Mouse (Mus musculus) liver, embryonic 12.5 days (tissue): ENCODE data around the gene Rhoj. TPM values are rescaled to one million over a fixed set of nuclear protein-coding genes. Genes with fewer than 3 reads are reported as not detected.

Source experiments
- ATAC-seq: fragments of 200-750 bp; cut with Nextera tagmentation; 2 replicates; pipeline ENCODE4 v1.8.0; 2017; ENCODE audit warnings: moderate number of reproducible peaks, mild to moderate bottlenecking, moderate library complexity
- H3K27ac ChIP-seq: fragments of 300-500 bp; sonication (generic); 2 replicates; pipeline ENCODE4 v1.5.1; 2016; ENCODE audit warnings: mild to moderate bottlenecking
- H3K27me3 ChIP-seq: fragments of 300-500 bp; sonication (generic); replicated peaks from 2 replicates; pipeline ENCODE4 v1.6.1; 2016; ENCODE audit warnings: mild to moderate bottlenecking, moderate library complexity
- H3K36me3 ChIP-seq: fragments of 300-500 bp; sonication (generic); 2 replicates; pipeline ENCODE4 v1.6.1; 2016; ENCODE audit warnings: mild to moderate bottlenecking, moderate library complexity
- H3K4me1 ChIP-seq: fragments of 300-500 bp; sonication (generic); 2 replicates; pipeline ENCODE4 v1.6.1; 2016
- H3K4me2 ChIP-seq: fragments of 300-500 bp; sonication (generic); 2 replicates; pipeline ENCODE4 v1.6.1; 2016; ENCODE audit warnings: mild to moderate bottlenecking, moderate library complexity
- H3K4me3 ChIP-seq: fragments of 300-500 bp; sonication (generic); 2 replicates; pipeline ENCODE4 v1.5.1; 2016; ENCODE audit warnings: mild to moderate bottlenecking, moderate library complexity
- H3K9ac ChIP-seq: fragments of 300-500 bp; sonication (generic); 2 replicates; pipeline ENCODE4 v1.6.1; 2016; ENCODE audit warnings: mild to moderate bottlenecking, moderate library complexity
- H3K9me3 ChIP-seq: fragments of 300-500 bp; sonication (generic); replicated peaks from 2 replicates; pipeline ENCODE4 v1.6.1; 2016; ENCODE audit warnings: mild to moderate bottlenecking, moderate library complexity
- WGBS: fragments of 180-500 bp; shearing (Covaris S2); methylation state at CpG from one replicate; pipeline ENCODE4 v1.1.7; 2016; ENCODE audit not compliant: insufficient replicate concordance; 5-methylcytosine and 5-hydroxymethylcytosine counted together
- polyA plus RNA-seq: library from polyadenylated mRNA; unstranded; fragments of >200 nt; fragmentation: Nextera tagmentation; extraction: Ambion mirVana; gene quantifications from 2 replicates; pipeline ENCODE4 v1.2.1, GENCODE M21; 2016

Rhoj gene
- polyA plus RNA-seq, 1 experiment from 2014 or later: 9.3 TPM

- no peak overlapping the region for H3K4me3 ChIP-seq
- H3K4me2 ChIP-seq: no peak overlapping the region
- no peaks in the 10 kb centered on the region for H3K9me3 ChIP-seq
- peaks cover 5% of the 10 kb centered on the region; the same call in 1 of the 2 replicates for H3K4me1 ChIP-seq
- peaks cover 40% of the 10 kb centered on the region for H3K36me3 ChIP-seq
- ATAC-seq: no peak
- H3K9ac ChIP-seq: no peak overlapping the region
- no peak overlapping the region for H3K27ac ChIP-seq
- H3K27me3 ChIP-seq: no peaks in the 10 kb centered on the region
- 77% methylated on average over 14 of the region's 14 CpGs for WGBS
Measured at GRCm38 (mm10) chr12:75450011-75450410, 141.9 kb downstream of the Rhoj start.

- no peak for ATAC-seq
- Histone ChIP-seq H3K27ac (no peak overlapping the region), H3K9ac (no peak overlapping the region), H3K27me3 (no peaks in the 10 kb centered on the region), H3K4me2 (no peak overlapping the region), H3K4me3 (no peak overlapping the region), H3K9me3 (no peaks in the 10 kb centered on the region), H3K36me3 (peaks cover 40% of the 10 kb centered on the region), H3K4me1 (peaks cover 5% of the 10 kb centered on the region; the same call in 1 of the 2 replicates)
- WGBS: 92% methylated on average over 8 of the region's 8 CpGs
Measured at GRCm38 (mm10) chr12:75450592-75450991, 142.5 kb downstream of the Rhoj start.

Other genes with a start within 250 kb of the Rhoj start
- not detected in 2 replicates for gene Kcnh5, start 131.0 kb upstream of the Rhoj start, polyA plus RNA-seq
- gene Gphb5, start 108.5 kb downstream of the Rhoj start, polyA plus RNA-seq: not detected in 2 replicates